Mouse (Mus musculus): ENCODE results near the gene Tdrd7.

GRCm38 (mm10) chr4:45956131-45956530 lies 9.0 kb upstream of the Tdrd7 start:
- TF ChIP-seq CTCF (IDR thresholded peaks at IDR 0.05): no peak
- TF ChIP-seq EP300 (IDR thresholded peaks at IDR 0.05): no peak

All from lung, postnatal 0 days (tissue).